Mouse (Mus musculus) embryonic fibroblast, embryonic 13.5 days (primary cell): ENCODE data around the gene Fam117a.

Experiments used
- CTCF ChIP-seq: IDR thresholded peaks from 2 replicates; pipeline ENCODE4 v1.5.1; 2011; ENCODE audit warnings: mild to moderate bottlenecking, control low read depth, low read length, moderate library complexity, borderline replicate concordance; ENCODE audit not compliant: insufficient read depth
- POLR2A ChIP-seq: IDR thresholded peaks from 2 replicates; pipeline ENCODE4 v1.6.1; 2011; ENCODE audit warnings: low read depth, mild to moderate bottlenecking, control low read depth, low read length, moderate library complexity

DNA sequence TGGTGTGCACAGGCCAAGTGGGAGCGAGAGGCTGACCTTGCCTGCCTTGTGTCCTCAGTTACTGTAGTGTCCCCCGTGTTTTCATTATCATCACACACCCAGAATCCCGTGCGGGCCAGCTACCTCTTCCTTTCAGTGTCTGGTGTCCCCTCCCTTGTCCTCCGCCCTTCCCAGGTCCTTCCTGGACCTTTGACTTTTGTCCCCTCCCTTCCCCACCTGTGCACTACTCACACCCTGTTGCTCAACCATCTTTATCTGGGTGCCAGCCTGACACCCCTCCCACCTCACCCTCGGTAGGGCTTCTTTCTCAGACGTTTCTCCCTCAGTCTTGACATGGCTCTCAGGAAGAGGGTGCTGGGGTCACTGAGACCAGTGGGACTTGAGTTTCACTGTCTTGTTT lies 50.5 kb downstream of the Fam117a start:
- TF ChIP-seq POLR2A (no peak), CTCF (no peak)
